Mouse (Mus musculus) embryonic fibroblast, embryonic 13.5 days (primary cell): ENCODE results near the gene Parvb.

Experiments
- CTCF ChIP-seq: IDR thresholded peaks from 2 replicates; pipeline ENCODE4 v1.5.1; 2011; ENCODE audit warnings: mild to moderate bottlenecking, control low read depth, low read length, moderate library complexity, borderline replicate concordance; ENCODE audit not compliant: insufficient read depth
- POLR2A ChIP-seq: IDR thresholded peaks from 2 replicates; pipeline ENCODE4 v1.6.1; 2011; ENCODE audit warnings: low read depth, mild to moderate bottlenecking, control low read depth, low read length, moderate library complexity

- TF ChIP-seq POLR2A: no peak
- TF ChIP-seq CTCF: no peak
These were observed 70.0 kb downstream of the Parvb start for GRCm38 (mm10) chr15:84301641-84302420.
